In genomic region chr6:121184198-121185140, GRCm38 (mm10) we compare ENCODE assay signal across 8 mouse cellular contexts. TPM values are rescaled to one million over a fixed set of nuclear protein-coding genes. Genes with fewer than 3 reads are reported as not detected.
A peak's percentile ranks its signal among the peaks of the same experiment; 100 is the strongest.
DNase-seq lines count a peak whose midpoint lies in the region; TF ChIP-seq lines count a peak whose summit lies in the region.

No protein-coding gene starts in this region.

- H3K36me3 ChIP-seq in erythroblast, embryonic 14.5 days (ENCODE audit: control insufficient read depth), result peaks cover 11% of the 10 kb centered on the region

- H3K9me3 ChIP-seq in erythroblast, embryonic 14.5 days (ENCODE audit: control insufficient read depth, low read length), result no peaks in the 10 kb centered on the region

- no peak for TF ChIP-seq POLR2A in brain, embryonic 14.5 days (IDR thresholded peaks at IDR 0.05; ENCODE audit: borderline replicate concordance, extremely low read depth, insufficient read depth, insufficient read length, poor library complexity, severe bottlenecking)

- no peaks in the 10 kb centered on the region for H3K27me3 ChIP-seq in erythroblast, embryonic 14.5 days (ENCODE audit: control insufficient read depth)

- peak overlapping the region; percentile 87 for H3K4me3 ChIP-seq in erythroblast, embryonic 14.5 days (replicated peaks)

- DNase-seq in MEL-GATA-1-ER (ENCODE audit: extremely low read depth, low read depth), result peak; percentile 76
- DNase-seq in brain, embryonic 14.5 days (ENCODE audit: low read depth), result peak; percentile 83
- DNase-seq in heart, postnatal 4 days, result peak; percentile 68
- DNase-seq in layer of hippocampus, adult 9-11 months, result peak; percentile 54
- peak; percentile 59 for DNase-seq in lung, postnatal 14 days
- DNase-seq in retina, postnatal 7 days (ENCODE audit: low read depth, low spot score), result peak; percentile 41
- peak; percentile 38 to 47 for DNase-seq in urinary bladder, postnatal 36 days (ENCODE audit: low spot score in 2 of 2)

- peak; percentile 60; the same call in 1 of the 2 replicates for TF ChIP-seq CTCF in brain, embryonic 14.5 days (IDR thresholded peaks at IDR 0.05; ENCODE audit: borderline replicate concordance, extremely low read depth, insufficient read depth, insufficient read length)

- peaks cover 29% of the 10 kb centered on the region for H3K4me1 ChIP-seq in erythroblast, embryonic 14.5 days (ENCODE audit: control insufficient read depth)

RNA-seq across cellular contexts. Expression of gene Pex26, which starts 1.0 kb away (rescaled TPM):
- 23.3 and 25.3 TPM in 2 replicates for polyA plus RNA-seq in brain, embryonic 14.5 days (2012; rRNA removed)
- 0.09 and 0.23 TPM in 2 replicates for polyA plus RNA-seq in erythroblast, embryonic 14.5 days (2012)
- total RNA-seq in heart, postnatal 4 days (2021), result 1 to 10 TPM; 6.4 to 8.0 TPM

RNA-seq across cellular contexts. Expression of gene Tuba8, which starts 26.0 kb away (rescaled TPM):
- 0.06 and 0.26 TPM in 2 replicates for polyA plus RNA-seq in brain, embryonic 14.5 days (2012; rRNA removed)
- 0.01 and 0.02 TPM in 2 replicates for polyA plus RNA-seq in erythroblast, embryonic 14.5 days (2012)
- total RNA-seq in heart, postnatal 4 days (2021), result 10 to 100 TPM; 20.9 to 27.5 TPM

RNA-seq across cellular contexts. Expression of gene Mical3, which starts 53.7 kb away (rescaled TPM):
- 31.2 and 57.5 TPM in 2 replicates for polyA plus RNA-seq in brain, embryonic 14.5 days (2012; rRNA removed)
- 9.7 and 11.0 TPM in 2 replicates for polyA plus RNA-seq in erythroblast, embryonic 14.5 days (2012)
- 100 to 1,000 TPM; 201 to 216 TPM for total RNA-seq in heart, postnatal 4 days (2021)

Comparison
In these comparisons a context has a peak if more than half of its experiments do, and no peak if none do; other contexts are left out.
1. Peak in every context shown above with its lines: DNase-seq and H3K4me3 ChIP-seq.
2. RNA of gene Pex26, which starts 1.0 kb away (polyA plus RNA-seq): 23.3 to 25.3 TPM in brain, embryonic 14.5 days; 0.09 to 0.23 TPM in erythroblast, embryonic 14.5 days; every median in the first group is over 10 times any median in the second.